Mouse (Mus musculus) left cerebral cortex, adult 6 months (tissue): ENCODE results near the gene Wdr27. TPM values are rescaled to one million over a fixed set of nuclear protein-coding genes. Genes with fewer than 3 reads are reported as not detected.

Experiments
- long read RNA-seq, 2 experiments: library from polyadenylated mRNA; unstranded; transcript quantifications; one replicate each; pipeline ENCODE4 v2.0.0; 2019 to 2020
- polyA plus RNA-seq: library from polyadenylated mRNA; unstranded; fragments of <200 nt; fragmentation: Nextera tagmentation; gene quantifications from 2 replicates; pipeline ENCODE4 v1.2.3, GENCODE M21; 2021

Gene Wdr27
- 10.8 and 11.3 TPM in 2 replicates for polyA plus RNA-seq
- long read RNA-seq, experiment 1, partial matches to known transcripts, result 1 of 2 reads
- long read RNA-seq, experiment 1, other reads (novel, unspliced or antisense), result 1 of 2 reads
- long read RNA-seq, experiment 2, partial matches to known transcripts, result 0 of 5 reads
- long read RNA-seq, experiment 2, other reads (novel, unspliced or antisense), result 1 of 5 reads

GRCm38 (mm10) chr17:14943009-14943728 lies at the start of gene Wdr27, which contains the start of gene 1600012H06Rik:
TSS of gene Wdr27 (minus strand) at chr17:14943158.
TSS of gene 1600012H06Rik (plus strand) at chr17:14943184.

GRCm38 (mm10) chr17:14978362-14979038 lies 35.5 kb upstream of the Wdr27 start, which contains the start of the genes 9030025P20Rik and Gm3417:
TSS of gene 9030025P20Rik (plus strand) at chr17:14978468.
TSS of gene Gm3417 (minus strand) at chr17:14978790.

GRCm38 (mm10) chr17:14960951-14961556 lies 18.1 kb upstream of the Wdr27 start, which contains the start of gene Phf10:
TSS of gene Phf10 (minus strand) at chr17:14961273.

Other genes starting within 250 kb of the Wdr27 start
- 1.4 and 1.7 TPM in 2 replicates for gene Thbs2, start 248.9 kb downstream of the Wdr27 start, polyA plus RNA-seq
- gene 1600012H06Rik, start within 50 bp of the Wdr27 start, polyA plus RNA-seq, result 12.1 and 12.7 TPM in 2 replicates
- 6.4 and 9.4 TPM in 2 replicates for gene Phf10, start 18.1 kb upstream of the Wdr27 start, polyA plus RNA-seq
- gene 9030025P20Rik, start 35.3 kb upstream of the Wdr27 start, polyA plus RNA-seq, result 2.4 and 3.9 TPM in 2 replicates
- not detected in 2 replicates for gene Gm3417, start 35.6 kb upstream of the Wdr27 start, polyA plus RNA-seq
- gene Gm3435, start 67.0 kb upstream of the Wdr27 start, polyA plus RNA-seq, result 3.0 and 8.0 TPM in 2 replicates
- gene Ermard, start 98.0 kb upstream of the Wdr27 start, polyA plus RNA-seq, result 17.6 and 25.5 TPM in 2 replicates
- 0.73 and 2.0 TPM in 2 replicates for gene Tcte3, start 98.3 kb upstream of the Wdr27 start, polyA plus RNA-seq
- gene Gm3448, start 98.4 kb upstream of the Wdr27 start, polyA plus RNA-seq, result 0.70 and 1.2 TPM in 2 replicates